Mouse (Mus musculus): Measurements from ENCODE around the gene Gmpr2.

Gmpr2 gene

GRCm38 (mm10) chr14:55671833-55672740 lies at the start of gene Gmpr2, which contains the start of gene Nedd8:
Gene Gmpr2, plus strand, starts transcription at chr14:55671941.
Gene Nedd8, minus strand, starts transcription at chr14:55672124.
- in situ Hi-C loops (cut with MboI, MseI): no loop called here

GRCm38 (mm10) chr14:55628077-55628827 lies 43.5 kb upstream of the Gmpr2 start:
- in situ Hi-C loops (cut with MboI, MseI): no loop called here

GRCm38 (mm10) chr14:55629312-55629711 lies 42.4 kb upstream of the Gmpr2 start:
- in situ Hi-C loops (cut with MboI, MseI): no loop called here

- in situ Hi-C loops (cut with MboI, MseI): no loop called here
Observed at GRCm38 (mm10) chr14:55634874-55635522, 36.7 kb upstream of the Gmpr2 start.

- in situ Hi-C loops (cut with MboI, MseI): no loop called here
Observed at GRCm38 (mm10) chr14:55635523-55636007, 36.2 kb upstream of the Gmpr2 start, which contains the start of gene Ipo4. Gene Ipo4, minus strand, starts transcription at chr14:55635957.

GRCm38 (mm10) chr14:55637795-55638194 lies 33.9 kb upstream of the Gmpr2 start, which contains the start of gene Gm49378:
Gene Gm49378, minus strand, starts transcription at chr14:55637895.
- in situ Hi-C loops (cut with MboI, MseI): no loop called here

- in situ Hi-C loops (cut with MboI, MseI): no loop called here
Observed at GRCm38 (mm10) chr14:55640816-55641215, 30.9 kb upstream of the Gmpr2 start.

GRCm38 (mm10) chr14:55641291-55641690 lies 30.4 kb upstream of the Gmpr2 start:
- in situ Hi-C loops (cut with MboI, MseI): no loop called here

- in situ Hi-C loops (cut with MboI, MseI): no loop called here
Observed at GRCm38 (mm10) chr14:55642679-55643059, 29.1 kb upstream of the Gmpr2 start.

- in situ Hi-C loops (cut with MboI, MseI): no loop called here
Observed at GRCm38 (mm10) chr14:55643060-55643907, 28.5 kb upstream of the Gmpr2 start, which contains the start of gene Tm9sf1. Gene Tm9sf1, minus strand, starts transcription at chr14:55643806.

- in situ Hi-C loops (cut with MboI, MseI): no loop called here
Observed at GRCm38 (mm10) chr14:55644261-55644888, 27.4 kb upstream of the Gmpr2 start.

GRCm38 (mm10) chr14:55649884-55650283 lies 21.9 kb upstream of the Gmpr2 start, which contains the start of gene Tssk4:
Gene Tssk4, plus strand, starts transcription at chr14:55650184.
- in situ Hi-C loops (cut with MboI, MseI): no loop called here

- in situ Hi-C loops (cut with MboI, MseI): no loop called here
Observed at GRCm38 (mm10) chr14:55651528-55651927, 20.2 kb upstream of the Gmpr2 start.

GRCm38 (mm10) chr14:55656935-55657334 lies 14.8 kb upstream of the Gmpr2 start:
- in situ Hi-C loops (cut with MboI, MseI): no loop called here

- in situ Hi-C loops (cut with MboI, MseI): no loop called here
Observed at GRCm38 (mm10) chr14:55658011-55658410, 13.7 kb upstream of the Gmpr2 start.

GRCm38 (mm10) chr14:55659960-55660573 lies 11.7 kb upstream of the Gmpr2 start, which contains the start of gene Mdp1:
Gene Mdp1, minus strand, starts transcription at chr14:55660508.
- in situ Hi-C loops (cut with MboI, MseI): loop anchor here (10.0 kb wide), 1 partner anchor 245 kb away; the partner anchor contains the start of gene Sdr39u1

GRCm38 (mm10) chr14:55660636-55661035 lies 11.1 kb upstream of the Gmpr2 start:
- in situ Hi-C loops (cut with MboI, MseI): loop anchor here (10.0 kb wide), 1 partner anchor 244 kb away; the partner anchor contains the start of gene Sdr39u1

- in situ Hi-C loops (cut with MboI, MseI): no loop called here
Observed at GRCm38 (mm10) chr14:55671486-55671832, 282 bp upstream of the Gmpr2 start.

- in situ Hi-C loops (cut with MboI, MseI): no loop called here
Observed at GRCm38 (mm10) chr14:55672741-55673060, 960 bp downstream of the Gmpr2 start.

GRCm38 (mm10) chr14:55677615-55678014 lies 5.9 kb downstream of the Gmpr2 start:
- in situ Hi-C loops (cut with MboI, MseI): no loop called here

Measured in regulatory T cell (primary cell).